Mouse (Mus musculus) limb, embryonic 15.5 days (tissue): Measurements from ENCODE around the gene Poll. TPM values are rescaled to one million over a fixed set of nuclear protein-coding genes. Genes with fewer than 3 reads are reported as not detected.
A peak's percentile ranks its signal among the peaks of the same experiment; 100 is the strongest.

Source experiments
- ATAC-seq: fragments of 200-750 bp; cut with Nextera tagmentation; 2 replicates; pipeline ENCODE4 v1.8.0; 2017; ENCODE audit warnings: low read depth, moderate TSS enrichment; ENCODE audit not compliant: insufficient number of reproducible peaks, low FRiP score, low TSS enrichment
- H3K27ac ChIP-seq: fragments of 300-500 bp; sonication (generic); 2 replicates; pipeline ENCODE4 v1.5.1; 2015; ENCODE audit warnings: moderate library complexity, mild to moderate bottlenecking, inconsistent platforms
- H3K27me3 ChIP-seq: fragments of 300-500 bp; sonication (generic); 2 replicates; pipeline ENCODE4 v1.6.1; 2015; ENCODE audit warnings: inconsistent platforms
- H3K36me3 ChIP-seq: fragments of 300-500 bp; sonication (generic); 2 replicates; pipeline ENCODE4 v1.6.1; 2015; ENCODE audit warnings: inconsistent platforms
- H3K4me1 ChIP-seq: fragments of 300-500 bp; sonication (generic); 2 replicates; pipeline ENCODE4 v1.6.1; 2015; ENCODE audit warnings: inconsistent platforms
- H3K4me2 ChIP-seq: fragments of 300-500 bp; sonication (generic); 2 replicates; pipeline ENCODE4 v1.6.1; 2015; ENCODE audit warnings: mild to moderate bottlenecking, inconsistent platforms
- H3K4me3 ChIP-seq: fragments of 300-500 bp; sonication (generic); 2 replicates; pipeline ENCODE4 v1.5.1; 2015; ENCODE audit warnings: mild to moderate bottlenecking, inconsistent platforms
- H3K9ac ChIP-seq: fragments of 300-500 bp; sonication (generic); 2 replicates; pipeline ENCODE4 v1.6.1; 2015; ENCODE audit warnings: inconsistent platforms
- H3K9me3 ChIP-seq: fragments of 300-500 bp; sonication (generic); 2 replicates; pipeline ENCODE4 v1.6.1; 2016; ENCODE audit warnings: inconsistent platforms
- WGBS: fragments of 180-500 bp; shearing (Covaris S2); methylation state at CpG from one replicate; pipeline ENCODE4 v1.1.7; 2015; 5-methylcytosine and 5-hydroxymethylcytosine counted together
- polyA plus RNA-seq: library from polyadenylated mRNA; unstranded; fragments of >200 nt; fragmentation: Nextera tagmentation; extraction: Ambion mirVana; gene quantifications from 2 replicates; pipeline ENCODE4 v1.2.1, GENCODE M21; 2015

Gene Poll
- polyA plus RNA-seq, 1 experiment from 2014 or later, result 12.6 TPM

- no peak overlapping the region for H3K27ac ChIP-seq
- H3K9me3 ChIP-seq, result no peaks in the 10 kb centered on the region
- no peak overlapping the region for H3K9ac ChIP-seq
- no peak for ATAC-seq
- no peaks in the 10 kb centered on the region for H3K27me3 ChIP-seq
- WGBS, result 93% methylated on average over 6 of the region's 6 CpGs
- H3K36me3 ChIP-seq, result 0 out of 2 replicates have a peak, but pooled peaks cover 6% of the 10 kb centered on the region
- H3K4me3 ChIP-seq, result no peak overlapping the region
- no peak overlapping the region for H3K4me2 ChIP-seq
- H3K4me1 ChIP-seq, result no peaks in the 10 kb centered on the region
Observed at GRCm38 (mm10) chr19:45589761-45590160, 29.4 kb upstream of the Poll start.

- peaks cover 13% of the 10 kb centered on the region; the same call in 1 of the 2 replicates for H3K36me3 ChIP-seq
- WGBS, result 72% methylated on average over 6 of the region's 6 CpGs
Observed at GRCm38 (mm10) chr19:45587509-45588292, 27.4 kb upstream of the Poll start.

GRCm38 (mm10) chr19:45586850-45587249 lies 26.5 kb upstream of the Poll start:
- H3K27ac ChIP-seq, result no peak overlapping the region
- H3K9ac ChIP-seq, result no peak overlapping the region
- no peak for ATAC-seq
- H3K4me2 ChIP-seq, result no peak overlapping the region
- WGBS, result 60% methylated on average over 3 of the region's 3 CpGs
- H3K27me3 ChIP-seq, result no peaks in the 10 kb centered on the region
- H3K4me3 ChIP-seq, result no peak overlapping the region
- no peaks in the 10 kb centered on the region for H3K9me3 ChIP-seq
- peaks cover 8% of the 10 kb centered on the region for H3K4me1 ChIP-seq
- peaks cover 13% of the 10 kb centered on the region; the same call in 1 of the 2 replicates for H3K36me3 ChIP-seq

More at GRCm38 (mm10) chr19:45587509-45588292, 27.4 kb upstream of the Poll start:
- no peaks in the 10 kb centered on the region for H3K4me1 ChIP-seq
- ATAC-seq, result no peak
- H3K27me3 ChIP-seq, result no peaks in the 10 kb centered on the region
- no peak overlapping the region for H3K27ac ChIP-seq
- no peak overlapping the region for H3K4me3 ChIP-seq
- H3K9me3 ChIP-seq, result no peaks in the 10 kb centered on the region
- no peak overlapping the region for H3K4me2 ChIP-seq
- no peak overlapping the region for H3K9ac ChIP-seq

- Histone ChIP-seq H3K4me1 (peaks cover 17% of the 10 kb centered on the region), H3K9ac (no peak overlapping the region), H3K27ac (no peak overlapping the region), H3K4me2 (no peak overlapping the region), H3K36me3 (peaks cover 9% of the 10 kb centered on the region), H3K9me3 (no peaks in the 10 kb centered on the region), H3K4me3 (no peak overlapping the region), H3K27me3 (no peaks in the 10 kb centered on the region)
- 37% methylated on average over 9 of the region's 9 CpGs for WGBS
- ATAC-seq, result no peak
Observed at GRCm38 (mm10) chr19:45584856-45585620, 24.7 kb upstream of the Poll start.

- Histone ChIP-seq H3K36me3 (peaks cover 20% of the 10 kb centered on the region), H3K27me3 (no peaks in the 10 kb centered on the region)
- WGBS, result 85% methylated on average over 6 of the region's 6 CpGs
Observed at GRCm38 (mm10) chr19:45583136-45583535, 22.8 kb upstream of the Poll start.

GRCm38 (mm10) chr19:45582161-45582560 lies 21.8 kb upstream of the Poll start:
- no peaks in the 10 kb centered on the region for H3K9me3 ChIP-seq
- 31% methylated on average over 8 of the region's 8 CpGs for WGBS
- no peak overlapping the region for H3K4me2 ChIP-seq
- no peak for ATAC-seq
- H3K4me3 ChIP-seq, result no peak overlapping the region
- 0 out of 2 replicates have a peak overlapping the region, but pooled peaks have one; percentile 0 for H3K27ac ChIP-seq
- no peak overlapping the region for H3K9ac ChIP-seq
- peaks cover 22% of the 10 kb centered on the region for H3K4me1 ChIP-seq
- H3K27me3 ChIP-seq, result no peaks in the 10 kb centered on the region
- peaks cover 25% of the 10 kb centered on the region for H3K36me3 ChIP-seq

More at GRCm38 (mm10) chr19:45583136-45583535, 22.8 kb upstream of the Poll start:
- Histone ChIP-seq H3K4me2 (no peak overlapping the region), H3K27ac (no peak overlapping the region), H3K9ac (no peak overlapping the region), H3K4me3 (no peak overlapping the region), H3K4me1 (peaks cover 18% of the 10 kb centered on the region), H3K9me3 (no peaks in the 10 kb centered on the region)
- ATAC-seq, result no peak

- Histone ChIP-seq H3K27me3 (no peaks in the 10 kb centered on the region), H3K9ac (no peak overlapping the region), H3K9me3 (no peaks in the 10 kb centered on the region), H3K4me1 (peaks cover 29% of the 10 kb centered on the region), H3K4me2 (no peak overlapping the region), H3K36me3 (peaks cover 26% of the 10 kb centered on the region), H3K4me3 (no peak overlapping the region), H3K27ac (no peak overlapping the region)
- ATAC-seq, result no peak
- WGBS, result 54% methylated on average over 3 of the region's 3 CpGs
Observed at GRCm38 (mm10) chr19:45581257-45581656, 20.9 kb upstream of the Poll start.

GRCm38 (mm10) chr19:45580235-45580634 lies 19.9 kb upstream of the Poll start:
- H3K4me2 ChIP-seq, result no peak overlapping the region
- H3K27ac ChIP-seq, result no peak overlapping the region
- no peaks in the 10 kb centered on the region for H3K9me3 ChIP-seq
- peaks cover 39% of the 10 kb centered on the region for H3K4me1 ChIP-seq
- H3K4me3 ChIP-seq, result no peak overlapping the region
- WGBS, result 72% methylated on average over 12 of the region's 12 CpGs
- ATAC-seq, result no peak
- H3K27me3 ChIP-seq, result no peaks in the 10 kb centered on the region
- H3K36me3 ChIP-seq, result peaks cover 26% of the 10 kb centered on the region
- no peak overlapping the region for H3K9ac ChIP-seq

- 88% methylated on average over 7 of the region's 7 CpGs for WGBS
- H3K36me3 ChIP-seq, result peaks cover 26% of the 10 kb centered on the region
- no peak overlapping the region for H3K27ac ChIP-seq
- H3K27me3 ChIP-seq, result no peaks in the 10 kb centered on the region
- no peaks in the 10 kb centered on the region for H3K9me3 ChIP-seq
- no peak overlapping the region for H3K9ac ChIP-seq
- ATAC-seq, result no peak
- peaks cover 48% of the 10 kb centered on the region for H3K4me1 ChIP-seq
- no peak overlapping the region for H3K4me3 ChIP-seq
- H3K4me2 ChIP-seq, result no peak overlapping the region
Observed at GRCm38 (mm10) chr19:45579416-45579815, 19.1 kb upstream of the Poll start.

- 80% methylated on average over 12 of the region's 12 CpGs for WGBS
- Histone ChIP-seq H3K4me1 (peaks cover 52% of the 10 kb centered on the region), H3K27me3 (no peaks in the 10 kb centered on the region), H3K9me3 (no peaks in the 10 kb centered on the region), H3K4me3 (no peak overlapping the region), H3K27ac (no peak overlapping the region), H3K9ac (no peak overlapping the region), H3K4me2 (no peak overlapping the region), H3K36me3 (peaks cover 24% of the 10 kb centered on the region)
- no peak for ATAC-seq
Observed at GRCm38 (mm10) chr19:45578976-45579375, 18.6 kb upstream of the Poll start.

GRCm38 (mm10) chr19:45577141-45577750 lies 16.9 kb upstream of the Poll start:
- H3K27ac ChIP-seq, result no peak overlapping the region
- peaks cover 50% of the 10 kb centered on the region for H3K4me1 ChIP-seq
- 64% methylated on average over 14 of the region's 14 CpGs for WGBS
- no peak overlapping the region for H3K4me2 ChIP-seq
- H3K27me3 ChIP-seq, result no peaks in the 10 kb centered on the region
- no peak overlapping the region for H3K9ac ChIP-seq
- peaks cover 22% of the 10 kb centered on the region for H3K36me3 ChIP-seq
- ATAC-seq, result no peak
- H3K4me3 ChIP-seq, result no peak overlapping the region
- no peaks in the 10 kb centered on the region for H3K9me3 ChIP-seq

GRCm38 (mm10) chr19:45575632-45576001 lies 15.3 kb upstream of the Poll start:
- Histone ChIP-seq H3K4me3 (no peak overlapping the region), H3K27ac (no peak overlapping the region), H3K4me1 (peaks cover 42% of the 10 kb centered on the region), H3K4me2 (no peak overlapping the region), H3K9ac (no peak overlapping the region), H3K36me3 (peaks cover 30% of the 10 kb centered on the region), H3K9me3 (no peaks in the 10 kb centered on the region), H3K27me3 (no peaks in the 10 kb centered on the region)
- 24% methylated on average over 8 of the region's 8 CpGs for WGBS
- no peak for ATAC-seq
